Mouse (Mus musculus): ENCODE measurements at regions not wholly inside any gene's neighbourhood (a gene's known extent, or its start where the extent isn't known, plus 50 kb on each side); places are given as distances from the start of the nearest gene placed in this dataset.

DNA sequence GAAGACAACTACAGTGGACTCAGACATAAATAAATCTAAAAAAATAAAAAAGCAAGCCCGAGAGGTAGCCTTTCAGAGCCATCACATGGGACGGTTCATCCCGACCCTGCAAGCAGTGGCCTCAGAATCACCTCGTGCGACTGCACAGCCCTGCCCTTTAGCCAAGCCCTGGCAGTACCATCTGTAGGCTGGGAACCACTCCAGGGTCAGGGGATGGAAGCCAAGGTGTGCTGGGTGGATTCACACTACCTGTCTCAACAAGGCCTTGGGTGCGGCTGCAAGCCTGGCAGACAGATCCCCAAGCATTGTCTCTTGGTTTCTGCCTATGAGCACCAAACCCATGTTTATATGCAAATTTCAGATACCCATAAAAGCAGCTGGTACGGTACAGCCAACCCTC is 115.3 kb upstream of the A530016L24Rik start:
- no peak for TF ChIP-seq CTCF (IDR thresholded peaks at IDR 0.05; ENCODE audit: borderline replicate concordance, insufficient read depth, low read depth, low read length)
- TF ChIP-seq POLR2A (IDR thresholded peaks at IDR 0.05; ENCODE audit: borderline replicate concordance, insufficient read depth, low read length), result no peak
